Mouse (Mus musculus): ENCODE results near the gene Tex14.
"Not testable (repeated sequence)": the region's sequence is repeated elsewhere in the genome, so short reads cannot be mapped to it uniquely, and the experiment has no call there.

DNA sequence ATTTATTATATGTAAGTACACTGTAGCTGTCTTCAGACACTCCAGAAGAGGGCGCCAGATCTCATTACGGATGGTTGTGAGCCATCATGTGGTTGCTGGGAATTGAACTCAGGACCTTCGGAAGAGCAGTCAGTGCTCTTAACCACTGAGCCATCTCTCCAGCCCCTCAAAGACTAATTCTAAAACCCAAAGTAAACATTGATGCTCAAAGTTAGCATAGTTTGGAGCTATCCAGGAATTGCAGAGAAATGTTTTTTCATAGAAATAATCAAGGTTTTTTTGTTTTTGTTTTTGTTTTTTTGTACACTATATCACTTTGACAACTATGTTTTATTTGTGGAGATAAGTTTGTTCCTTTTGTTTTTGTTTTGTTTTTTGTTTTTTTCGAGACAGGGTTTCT lies 40.7 kb downstream of the Tex14 start:
- TF ChIP-seq POLR2A (IDR thresholded peaks at IDR 0.05; ENCODE audit: borderline replicate concordance, extremely low read depth, insufficient read depth, insufficient read length, poor library complexity, severe bottlenecking); CTCF (IDR thresholded peaks at IDR 0.05; ENCODE audit: borderline replicate concordance, extremely low read depth, insufficient read depth, insufficient read length): not testable (repeated sequence)
